Mouse (Mus musculus) liver, embryonic 14.5 days (tissue): Measurements from ENCODE around the gene Sidt2. TPM values are rescaled to one million over a fixed set of nuclear protein-coding genes. Genes with fewer than 3 reads are reported as not detected.

Experiments
- ATAC-seq: fragments of 200-750 bp; cut with Nextera tagmentation; 2 replicates; pipeline ENCODE4 v1.8.0; 2017; ENCODE audit warnings: moderate number of reproducible peaks, mild to moderate bottlenecking, moderate library complexity; ENCODE audit not compliant: insufficient read depth
- DNase-seq, 3 experiments: peaks; one replicate each; pipeline ENCODE4 v3.0.0-alpha.2; 2012 to 2013; ENCODE audit warnings: low read depth in 3 of 3, low spot score in 3 of 3
- H3K27ac ChIP-seq: fragments of 300-500 bp; sonication (generic); 2 replicates; pipeline ENCODE4 v1.5.1; 2014; ENCODE audit warnings: moderate library complexity, mild to moderate bottlenecking, control low read depth, inconsistent platforms
- H3K27me3 ChIP-seq: fragments of 300-500 bp; sonication (generic); 2 replicates; pipeline ENCODE4 v1.6.1; 2014; ENCODE audit warnings: mild to moderate bottlenecking, low read length, moderate library complexity; ENCODE audit not compliant: control insufficient read depth, insufficient read depth
- H3K36me3 ChIP-seq: fragments of 300-500 bp; sonication (generic); replicated peaks from 2 replicates; pipeline ENCODE4 v1.6.1; 2014; ENCODE audit warnings: low read depth; ENCODE audit not compliant: control insufficient read depth, insufficient read depth
- H3K4me1 ChIP-seq, 2 experiments: fragments of 200-500 bp in 1 of 2; fragments of 300-500 bp in 1 of 2; sonication (generic) in 1 of 2; replicated peaks; 2 replicates each; pipeline ENCODE4 v1.6.1; 2012 to 2014; ENCODE audit warnings: antibody characterized with exemption in 1 of 2, inconsistent platforms in 1 of 2, low read length in 1 of 2; ENCODE audit not compliant: control insufficient read depth in 2 of 2, insufficient read depth in 2 of 2
- H3K4me2 ChIP-seq: fragments of 300-500 bp; sonication (generic); 2 replicates; pipeline ENCODE4 v1.6.1; 2014; ENCODE audit warnings: low read depth, mild to moderate bottlenecking, control low read depth, moderate library complexity
- H3K4me3 ChIP-seq, 2 experiments: fragments of 200-500 bp in 1 of 2; fragments of 300-500 bp in 1 of 2; sonication (generic) in 1 of 2; 2 replicates each; pipeline ENCODE4 v1.5.1; 2012 to 2014; ENCODE audit warnings: low read depth in 2 of 2, low read length in 2 of 2, mild to moderate bottlenecking in 2 of 2, control low read depth in 1 of 2, inconsistent platforms in 1 of 2, moderate library complexity in 1 of 2; ENCODE audit not compliant: insufficient read depth in 1 of 2
- H3K9ac ChIP-seq: fragments of 300-500 bp; sonication (generic); replicated peaks from 2 replicates; pipeline ENCODE4 v1.6.1; 2014; ENCODE audit warnings: mild to moderate bottlenecking, control low read depth, moderate library complexity
- H3K9me3 ChIP-seq: fragments of 300-500 bp; sonication (generic); 2 replicates; pipeline ENCODE4 v1.6.1; 2016; ENCODE audit warnings: low read length, mixed read lengths; ENCODE audit not compliant: control insufficient read depth
- CTCF ChIP-seq: IDR thresholded peaks from 2 replicates; pipeline ENCODE4 v1.5.1; 2016; ENCODE audit warnings: antibody characterized with exemption, low read depth, control low read depth
- EP300 ChIP-seq: IDR thresholded peaks from 2 replicates; pipeline ENCODE4 v1.6.1; 2016; ENCODE audit warnings: antibody characterized with exemption, low read depth
- WGBS: fragments of 180-500 bp; shearing (Covaris S2); extraction: QIAGEN DNeasy Blood & Tissue Kit; methylation state at CpG from one replicate; pipeline ENCODE4 v1.1.7; 2014; ENCODE audit not compliant: insufficient replicate concordance; 5-methylcytosine and 5-hydroxymethylcytosine counted together
- polyA plus RNA-seq, 2 experiments: library from polyadenylated mRNA; depleted of rRNA in 1 of 2; stranded (reverse) in 1 of 2; unstranded in 1 of 2; fragments of >200 nt; fragmentation: Nextera tagmentation in 1 of 2; extraction: Ambion mirVana in 1 of 2; gene quantifications; 2 replicates each; pipeline versions ENCODE4 v1.2.1 to v1.2.3; 2012 to 2014

Sidt2 gene
- polyA plus RNA-seq, 2 experiments: 11.6 to 20.4 TPM

- H3K4me1 ChIP-seq: peaks cover 15 to 22% of the 10 kb centered on the region in 2 experiments
- H3K9me3 ChIP-seq: no peaks in the 10 kb centered on the region
- no peak overlapping the region for H3K4me2 ChIP-seq
- WGBS: 66% methylated on average over 15 of the region's 15 CpGs
- no peak for TF ChIP-seq CTCF
- no peak for TF ChIP-seq EP300
- H3K9ac ChIP-seq: no peak overlapping the region
- no peak for ATAC-seq
- no peak overlapping the region for H3K4me3 ChIP-seq
- H3K27ac ChIP-seq: no peak overlapping the region
- H3K27me3 ChIP-seq: peaks cover 7% of the 10 kb centered on the region
- H3K36me3 ChIP-seq: peaks cover 9% of the 10 kb centered on the region
- no peak for DNase-seq
Observed at GRCm38 (mm10) chr9:45938952-45939637, 16.0 kb downstream of the Sidt2 start.

- peaks cover 9% of the 10 kb centered on the region for H3K36me3 ChIP-seq
- no peak overlapping the region for H3K4me3 ChIP-seq
- DNase-seq: no peak
- no peak overlapping the region for H3K27ac ChIP-seq
- H3K4me1 ChIP-seq: peaks cover 10 to 17% of the 10 kb centered on the region in 2 experiments
- no peak for ATAC-seq
- no peaks in the 10 kb centered on the region for H3K9me3 ChIP-seq
- no peak overlapping the region for H3K9ac ChIP-seq
- peaks cover 7% of the 10 kb centered on the region for H3K27me3 ChIP-seq
- 80% methylated on average over 8 of the region's 8 CpGs for WGBS
- TF ChIP-seq EP300 (no peak), CTCF (no peak)
- H3K4me2 ChIP-seq: no peak overlapping the region
Observed at GRCm38 (mm10) chr9:45938088-45938487, 17.0 kb downstream of the Sidt2 start.

DNA sequence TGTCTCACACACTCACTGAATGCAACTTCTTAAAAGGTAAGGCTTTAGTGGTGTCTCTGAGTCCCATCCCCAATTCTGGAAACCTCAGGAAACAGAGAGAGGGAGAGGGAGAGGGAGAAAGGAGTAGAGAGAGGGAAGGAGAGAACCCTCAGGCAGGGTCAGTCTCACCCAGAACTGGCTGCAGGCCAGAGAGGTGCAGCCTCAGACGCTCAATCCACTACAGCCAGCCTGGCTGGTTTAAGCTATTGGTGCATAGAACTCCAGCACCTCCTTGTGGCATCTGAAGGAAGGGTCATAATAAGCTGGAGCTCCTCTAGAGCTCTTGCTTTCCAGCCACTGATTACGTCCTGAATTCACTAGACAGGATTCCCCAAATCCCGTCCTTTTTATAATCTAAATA is 18.2 kb downstream of the Sidt2 start:
- Histone ChIP-seq H3K9me3 (no peaks in the 10 kb centered on the region), H3K4me3 (no peak overlapping the region), H3K4me2 (no peak overlapping the region), H3K4me1 (peaks cover 3 to 9% of the 10 kb centered on the region in 2 experiments), H3K36me3 (peaks cover 6% of the 10 kb centered on the region), H3K27me3 (peaks cover 7% of the 10 kb centered on the region), H3K9ac (no peak overlapping the region), H3K27ac (no peak overlapping the region)
- no peak for DNase-seq
- ATAC-seq: peak; percentile 38
- TF ChIP-seq CTCF (peak; percentile 86), EP300 (no peak)
- 25% methylated on average over 3 of the region's 3 CpGs for WGBS

DNA sequence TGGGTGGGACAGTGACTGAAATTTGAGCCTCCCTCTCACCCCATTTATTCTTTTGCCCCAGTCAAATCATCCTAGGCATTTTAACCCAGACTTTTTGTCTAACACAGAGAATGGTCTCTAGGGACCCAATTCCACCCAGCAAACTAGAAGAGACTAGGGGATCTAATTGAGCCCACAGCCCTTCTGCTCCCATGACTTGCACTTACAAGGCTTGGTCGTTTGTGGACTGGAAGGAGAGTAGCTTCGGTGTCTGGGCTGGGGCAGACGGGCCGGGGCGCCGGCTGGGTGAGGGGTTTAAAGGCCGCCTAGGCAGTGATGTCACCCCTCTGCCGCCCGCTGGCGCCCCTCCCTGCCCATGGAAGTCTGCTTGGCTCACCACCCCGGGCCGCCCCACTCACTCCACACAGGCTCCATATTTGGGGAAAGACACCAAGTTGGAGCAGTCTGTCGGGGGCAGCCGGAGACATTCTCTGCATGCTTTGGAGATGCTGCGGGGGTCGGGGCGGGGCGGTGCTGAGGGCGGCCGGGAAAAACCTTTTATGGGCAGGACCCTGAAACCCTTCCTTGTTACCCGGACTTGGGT is 19.3 kb downstream of the Sidt2 start, which contains the start of gene Tagln:
TSS of gene Tagln (minus strand) at position 431 of the 583 bp plus-strand sequence.
- TF ChIP-seq CTCF: no peak
- TF ChIP-seq EP300: no peak
- no peak within 1 kb of the TSS for H3K27ac ChIP-seq
- H3K36me3 ChIP-seq: peaks cover 2% of the 10 kb centered on the region; the same call in 1 of the 2 replicates
- no peak for DNase-seq
- 16% methylated on average over 20 of the region's 21 CpGs for WGBS
- H3K4me2 ChIP-seq: no peak within 1 kb of the TSS
- H3K9ac ChIP-seq: no peak within 1 kb of the TSS
- peaks cover 0 to 10% of the 10 kb centered on the region in 2 experiments; a peak in 2 of 4 replicates for H3K4me1 ChIP-seq
- H3K9me3 ChIP-seq: no peaks in the 10 kb centered on the region
- peaks cover 7% of the 10 kb centered on the region for H3K27me3 ChIP-seq
- H3K4me3 ChIP-seq: no peak within 1 kb of the TSS
- no peak for ATAC-seq

- TF ChIP-seq EP300 (no peak), CTCF (no peak)
- H3K9me3 ChIP-seq: no peaks in the 10 kb centered on the region
- no peak for DNase-seq
- no peak overlapping the region for H3K4me3 ChIP-seq
- peaks cover 7% of the 10 kb centered on the region for H3K27me3 ChIP-seq
- ATAC-seq: no peak
- peaks cover 0 to 10% of the 10 kb centered on the region in 2 experiments; a peak in 2 of 4 replicates for H3K4me1 ChIP-seq
- peaks cover 9% of the 10 kb centered on the region for H3K36me3 ChIP-seq
- no peak overlapping the region for H3K27ac ChIP-seq
- peak overlapping the region; percentile 27; the same call in 1 of the 2 replicates for H3K4me2 ChIP-seq
- no peak overlapping the region for H3K9ac ChIP-seq
- WGBS: 65% methylated on average over 11 of the region's 11 CpGs
Observed at GRCm38 (mm10) chr9:45932571-45933415, 22.3 kb downstream of the Sidt2 start.
